Mouse (Mus musculus) left cerebral cortex, postnatal 4 days (tissue): Measurements from ENCODE around the gene Zfyve16. TPM values are rescaled to one million over a fixed set of nuclear protein-coding genes. Genes with fewer than 3 reads are reported as not detected.

ENCODE experiments used
- DNase-seq: peaks from one replicate; pipeline ENCODE4 v3.0.0-alpha.2; 2022
- intact Hi-C: fragments of 180-260 bp; cut with DNase I; formaldehyde crosslinking; loops from one replicate; pipeline ENCODE4 v1.15.1; 2025
- total RNA-seq, 2 experiments: library from RNA; stranded (reverse); gene quantifications; 2 replicates each; pipeline ENCODE4 v1.2.3; 2021

Gene Zfyve16
- 10 to 100 TPM; 28.4 to 28.7 TPM for total RNA-seq

DNA sequence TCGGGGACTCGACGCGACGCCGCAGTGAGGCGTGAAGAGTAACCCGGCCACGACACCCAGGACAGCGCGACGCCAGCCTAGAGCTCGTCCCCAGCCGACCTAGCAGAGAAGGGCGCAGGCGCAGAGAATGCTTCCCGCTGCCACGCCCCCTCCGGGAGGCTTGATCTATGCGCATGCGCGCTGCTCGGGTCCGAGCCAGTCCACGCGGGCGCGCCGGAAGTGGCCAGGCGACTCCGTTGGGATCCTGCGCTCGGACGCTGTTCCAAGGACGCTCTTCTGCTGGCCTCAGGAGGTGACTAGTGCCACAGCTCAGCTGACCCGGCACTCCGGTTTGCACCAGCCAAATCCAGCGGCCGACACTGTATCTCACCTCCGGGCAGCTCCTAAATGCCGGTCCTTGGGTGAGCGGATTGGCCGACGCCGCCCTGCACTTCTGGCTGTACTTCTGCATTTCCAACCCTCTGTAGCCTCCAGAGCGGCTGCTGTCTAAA lies at the start of gene Zfyve16:
TSS of gene Zfyve16 (minus strand) at position 148 of the 491 bp plus-strand sequence.
- intact Hi-C loops, result no loop called here
- peak; percentile 99 for DNase-seq

DNA sequence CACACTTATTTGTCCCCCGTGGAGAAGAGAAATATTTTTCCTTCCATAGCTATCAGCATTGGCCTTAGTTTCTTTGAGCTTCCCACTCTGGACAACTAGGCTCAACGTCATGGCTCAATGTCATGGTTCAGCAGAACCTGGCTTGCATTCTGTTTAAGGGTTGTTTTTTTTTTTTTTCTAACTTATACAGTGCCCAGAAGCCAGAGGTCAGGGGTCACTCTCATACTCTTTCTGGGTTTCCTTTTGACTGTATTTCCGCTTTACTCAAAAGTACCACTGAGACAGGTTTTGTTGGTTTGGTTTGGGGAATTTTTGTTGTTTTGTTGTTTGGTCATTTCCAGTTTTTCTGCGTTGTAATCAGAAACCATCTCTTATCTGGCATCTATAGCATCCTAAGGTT lies 47.5 kb upstream of the Zfyve16 start:
- intact Hi-C loops, result no loop called here
- no peak for DNase-seq

DNA sequence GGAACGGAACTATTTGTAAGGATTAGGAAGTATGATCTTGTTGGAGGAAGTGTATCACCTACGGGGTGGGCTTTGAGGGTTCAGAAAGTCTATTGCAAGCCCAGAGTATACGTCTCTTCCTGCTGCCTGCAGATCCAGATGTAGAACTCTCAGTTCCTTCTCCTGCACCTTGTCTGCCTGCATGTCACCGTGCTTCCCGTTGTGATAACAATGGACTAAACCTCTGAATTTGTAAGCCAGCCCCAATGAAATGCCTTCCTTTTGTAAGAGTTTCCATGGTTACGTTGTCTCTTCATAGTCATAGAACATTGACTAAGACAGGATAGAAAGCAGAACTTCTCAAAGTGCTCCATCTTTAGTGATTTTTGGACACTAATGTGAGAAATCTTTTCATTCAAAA lies 46.0 kb upstream of the Zfyve16 start:
- intact Hi-C loops, result no loop called here
- no peak for DNase-seq

DNA sequence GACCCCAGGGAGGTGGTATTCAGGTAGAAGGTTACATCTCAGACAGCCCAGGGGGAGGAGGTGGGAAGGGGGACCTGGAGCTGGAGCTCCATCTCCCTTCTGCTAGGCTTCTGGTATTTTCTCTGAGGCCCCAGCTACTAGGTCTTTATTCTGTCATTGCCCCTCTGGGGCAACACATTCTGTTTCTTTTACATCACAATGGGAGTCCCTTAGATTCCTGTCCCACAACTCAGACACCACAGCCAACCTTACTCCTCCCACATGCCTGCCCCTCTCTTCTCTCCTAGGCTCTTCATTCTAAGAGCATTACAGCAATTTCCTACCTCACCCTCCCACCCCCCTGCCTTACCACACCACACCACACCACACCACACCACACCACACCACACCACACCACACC lies 45.4 kb upstream of the Zfyve16 start, which contains the start of gene Spz1:
TSS of gene Spz1 (minus strand) at position 101 of the 400 bp plus-strand sequence.
- intact Hi-C loops, result no loop called here
- no peak for DNase-seq

DNA sequence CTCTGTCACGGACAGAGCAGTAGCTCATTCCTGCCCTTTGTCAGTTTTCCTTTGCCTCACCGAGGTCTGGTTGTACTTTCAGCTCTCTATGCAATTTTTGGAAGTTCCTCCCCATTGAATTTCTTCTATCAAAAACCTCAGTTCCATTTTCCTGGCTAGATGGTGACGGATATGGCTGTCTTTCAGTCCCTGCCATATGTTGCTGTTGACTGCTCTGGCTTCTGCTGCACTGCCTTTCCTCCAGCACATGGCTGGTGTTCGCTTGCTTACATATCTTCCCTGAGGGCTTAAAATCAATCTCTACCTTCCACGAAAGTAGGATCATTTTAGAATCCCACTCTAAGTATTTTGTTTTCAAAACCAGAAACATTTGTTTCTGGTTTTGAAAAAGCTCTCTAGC lies 28.8 kb upstream of the Zfyve16 start:
- intact Hi-C loops, result no loop called here
- no peak for DNase-seq

DNA sequence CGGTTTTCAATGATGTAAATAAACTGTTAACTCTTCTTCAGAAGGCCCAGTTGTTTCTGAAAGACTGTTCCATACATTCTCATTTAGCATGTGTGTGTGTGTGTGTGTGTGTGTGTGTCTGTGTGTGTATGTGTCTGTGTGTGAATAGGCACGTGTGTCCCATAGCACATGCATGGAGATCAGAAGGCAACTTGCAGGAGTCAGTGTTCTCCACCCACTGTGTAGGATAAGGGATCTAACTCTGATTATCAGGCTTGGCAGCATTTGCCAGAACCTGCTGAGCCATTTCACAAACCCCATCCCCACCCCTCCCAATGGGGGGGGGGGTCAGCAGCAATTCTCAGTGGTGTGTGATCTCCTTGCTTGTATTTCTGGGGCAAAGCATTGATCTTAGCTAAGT lies 26.6 kb upstream of the Zfyve16 start:
- DNase-seq, result no peak
- intact Hi-C loops, result no loop called here

DNA sequence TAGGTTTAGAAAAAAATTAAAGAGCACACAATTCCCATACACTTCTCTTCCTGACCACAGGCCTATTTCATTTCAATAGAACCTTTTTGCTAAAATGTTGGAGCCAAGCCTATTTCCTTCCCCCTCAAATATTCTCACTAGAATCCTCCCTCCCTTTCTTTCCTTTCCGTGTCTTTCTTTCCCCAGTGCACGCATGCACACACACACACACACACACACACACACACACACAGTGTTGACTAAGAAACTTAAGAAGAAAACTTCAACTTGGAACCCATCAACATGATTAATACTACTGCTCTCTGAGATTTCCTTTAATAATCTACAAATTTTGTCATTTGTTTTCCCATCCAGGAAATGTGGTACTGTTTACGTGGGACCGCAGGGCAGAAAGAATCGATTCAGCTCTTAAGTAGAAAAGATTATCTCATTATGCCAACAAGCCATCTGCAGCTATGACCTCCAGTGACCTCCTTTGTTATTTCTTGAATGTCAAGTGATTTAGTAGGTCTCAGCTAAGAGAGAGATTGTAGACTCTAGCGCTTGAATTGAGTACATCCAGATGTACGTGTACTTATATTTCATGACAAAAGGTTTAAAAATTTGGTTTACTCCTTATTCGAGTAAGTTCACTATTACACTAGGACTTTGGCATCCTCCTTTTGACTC lies 25.9 kb upstream of the Zfyve16 start:
- DNase-seq, result no peak
- intact Hi-C loops, result no loop called here

DNA sequence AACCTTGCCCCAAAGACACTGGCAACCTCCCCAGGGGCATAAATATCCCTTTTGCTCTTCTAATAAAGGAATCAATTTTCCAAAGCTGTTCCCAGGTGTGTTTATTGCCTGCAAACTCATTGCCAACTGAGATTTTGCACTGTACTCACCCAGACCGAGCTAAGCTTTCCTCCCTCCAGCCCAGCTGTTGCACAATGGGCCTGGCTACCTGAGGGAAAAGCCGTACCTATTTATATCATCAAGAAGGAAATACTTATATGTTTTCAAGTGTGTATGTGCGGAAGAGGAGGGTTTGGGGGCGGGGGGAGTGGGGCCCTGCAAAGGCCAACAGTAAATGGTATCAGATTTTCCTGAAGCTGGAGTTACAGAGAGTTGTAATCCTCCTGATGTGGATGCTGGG lies 16.4 kb upstream of the Zfyve16 start:
- intact Hi-C loops, result no loop called here
- DNase-seq, result no peak

DNA sequence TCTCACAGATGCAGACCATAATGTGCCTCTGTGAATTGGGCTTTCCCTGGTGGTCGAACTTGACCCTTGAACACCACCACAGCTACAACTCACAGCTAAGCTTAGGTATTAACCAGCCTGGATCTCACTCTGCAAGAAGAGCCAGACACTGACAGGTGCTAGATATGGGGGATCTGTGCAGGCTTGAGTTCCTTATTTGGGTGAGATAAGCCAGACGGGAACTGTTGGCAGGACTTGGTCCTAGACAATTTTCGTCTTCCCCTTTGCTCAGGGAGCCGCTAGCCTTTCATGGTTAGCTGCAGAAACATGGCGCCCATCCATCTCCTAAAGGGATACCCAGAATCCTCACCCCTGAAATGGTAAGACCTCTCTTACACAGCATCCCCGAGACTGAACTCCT lies 10.3 kb upstream of the Zfyve16 start:
- intact Hi-C loops, result no loop called here
- DNase-seq, result no peak

DNA sequence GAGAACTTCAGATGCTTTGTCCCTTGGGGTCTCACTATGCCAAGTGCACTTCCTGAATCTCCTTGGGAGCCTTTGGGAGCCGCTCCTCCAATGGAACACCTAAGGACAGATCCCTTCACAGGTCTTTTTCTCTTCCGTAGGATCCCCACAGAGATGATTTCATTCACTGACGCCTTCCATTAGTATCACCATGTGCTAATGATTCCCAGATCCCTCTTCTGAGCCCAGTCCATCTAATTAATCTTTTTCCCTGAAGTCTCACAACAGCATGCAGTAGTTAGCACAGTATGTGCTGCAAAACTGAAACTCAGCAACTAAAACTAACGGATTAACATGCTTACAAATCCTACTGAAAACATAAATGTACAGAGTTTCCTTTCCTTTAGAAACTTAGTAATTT lies 8.5 kb upstream of the Zfyve16 start:
- DNase-seq, result no peak
- intact Hi-C loops, result no loop called here

DNA sequence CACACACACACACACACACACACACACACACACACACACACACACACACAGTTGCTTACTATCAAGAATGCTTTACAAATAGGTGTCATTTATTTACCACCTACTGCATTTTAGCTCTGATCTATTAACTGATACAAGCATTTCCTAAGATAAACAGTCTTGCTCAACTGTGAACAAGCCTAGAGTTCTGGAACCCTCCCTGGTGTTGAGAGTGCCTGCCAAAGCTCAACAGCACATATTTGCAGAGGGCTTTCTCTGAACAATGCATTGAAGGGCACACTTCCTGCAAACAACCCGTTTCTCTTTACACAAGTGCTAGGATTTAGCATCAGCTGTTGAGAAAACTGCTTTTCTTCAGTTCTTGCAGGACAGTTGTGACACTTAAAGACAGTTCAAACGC lies 3.1 kb upstream of the Zfyve16 start:
- intact Hi-C loops, result no loop called here
- no peak for DNase-seq

DNA sequence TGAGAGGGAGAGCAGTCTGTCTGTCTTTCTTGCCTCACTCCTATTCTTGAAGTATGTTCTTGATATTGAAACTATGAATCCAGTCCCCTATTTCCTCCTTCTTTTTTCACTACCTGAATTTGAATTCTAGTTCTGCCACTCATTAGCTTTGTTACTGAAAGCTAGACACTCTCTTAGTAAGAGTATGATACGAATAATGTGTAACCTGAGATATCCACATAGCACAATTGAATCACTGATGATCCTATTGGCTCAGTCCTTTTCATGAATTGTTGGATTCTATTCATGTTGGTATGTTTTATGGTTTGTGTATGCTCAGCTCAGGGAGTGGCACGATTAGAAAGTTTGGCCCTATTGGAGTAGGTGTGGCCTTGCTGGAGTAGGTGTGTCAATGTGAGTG lies 1.5 kb upstream of the Zfyve16 start:
- DNase-seq, result no peak
- intact Hi-C loops, result no loop called here

DNA sequence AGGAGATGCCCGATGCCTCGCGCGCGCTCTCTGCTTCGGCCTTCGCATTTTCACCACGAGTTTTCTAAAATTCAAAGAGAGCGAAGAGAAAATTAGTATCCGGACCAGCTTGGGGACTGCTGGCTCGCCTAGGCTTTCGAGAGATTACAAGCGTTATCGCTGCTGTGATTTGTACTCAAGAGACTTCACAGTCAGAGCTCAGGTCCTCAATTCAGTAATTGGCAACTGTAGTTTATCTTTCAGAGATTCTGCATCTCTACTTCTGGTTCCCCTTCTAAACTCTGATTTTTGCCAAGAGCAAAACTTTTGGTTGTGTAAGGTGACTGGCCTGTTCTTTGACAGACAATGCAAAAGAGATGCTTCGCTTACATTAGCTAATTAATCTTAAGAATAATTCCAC lies 569 bp upstream of the Zfyve16 start:
- DNase-seq, result no peak
- intact Hi-C loops, result no loop called here

DNA sequence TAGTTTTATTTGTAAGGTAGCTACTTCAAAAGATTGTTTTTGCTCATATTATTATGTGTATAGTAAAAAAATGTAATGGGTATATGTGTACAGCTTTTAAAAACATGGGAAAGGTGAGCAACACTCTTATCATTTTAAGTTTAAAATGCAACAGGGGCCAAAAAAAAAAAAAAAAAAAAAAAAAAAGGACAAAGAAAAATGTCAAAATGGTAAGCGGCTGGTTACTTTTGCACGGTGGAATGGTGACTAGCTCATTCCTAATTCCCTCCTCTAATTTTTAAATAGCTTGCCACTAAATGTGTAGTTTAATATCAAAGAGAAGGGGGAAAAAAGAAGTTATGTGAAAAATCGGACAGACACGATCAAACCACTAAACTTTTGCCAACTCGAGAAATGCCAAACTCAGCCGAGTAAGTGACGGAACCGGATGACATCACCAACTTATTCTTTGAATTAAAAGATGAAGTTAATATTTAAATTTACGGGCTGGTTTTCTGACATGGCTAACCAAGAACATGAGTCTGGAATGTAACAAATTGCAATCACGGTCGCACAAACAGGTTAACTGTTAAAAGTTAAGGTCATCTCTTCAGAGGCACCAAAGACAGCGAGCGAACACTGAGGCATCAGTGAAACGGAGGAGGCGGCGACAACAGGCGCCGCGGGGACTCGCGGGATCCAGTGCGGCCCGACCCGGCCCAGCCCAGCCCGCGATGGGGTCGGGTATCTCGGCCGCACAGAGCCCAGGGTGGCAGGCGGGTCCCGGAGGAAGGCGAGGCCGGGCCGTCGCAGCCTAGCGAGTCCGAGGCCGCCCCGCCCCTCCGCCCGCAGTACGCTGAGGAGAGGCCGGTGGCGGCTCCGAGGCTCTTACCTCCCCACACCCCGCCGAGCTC lies 594 bp downstream of the Zfyve16 start:
- no peak for DNase-seq
- intact Hi-C loops, result no loop called here

DNA sequence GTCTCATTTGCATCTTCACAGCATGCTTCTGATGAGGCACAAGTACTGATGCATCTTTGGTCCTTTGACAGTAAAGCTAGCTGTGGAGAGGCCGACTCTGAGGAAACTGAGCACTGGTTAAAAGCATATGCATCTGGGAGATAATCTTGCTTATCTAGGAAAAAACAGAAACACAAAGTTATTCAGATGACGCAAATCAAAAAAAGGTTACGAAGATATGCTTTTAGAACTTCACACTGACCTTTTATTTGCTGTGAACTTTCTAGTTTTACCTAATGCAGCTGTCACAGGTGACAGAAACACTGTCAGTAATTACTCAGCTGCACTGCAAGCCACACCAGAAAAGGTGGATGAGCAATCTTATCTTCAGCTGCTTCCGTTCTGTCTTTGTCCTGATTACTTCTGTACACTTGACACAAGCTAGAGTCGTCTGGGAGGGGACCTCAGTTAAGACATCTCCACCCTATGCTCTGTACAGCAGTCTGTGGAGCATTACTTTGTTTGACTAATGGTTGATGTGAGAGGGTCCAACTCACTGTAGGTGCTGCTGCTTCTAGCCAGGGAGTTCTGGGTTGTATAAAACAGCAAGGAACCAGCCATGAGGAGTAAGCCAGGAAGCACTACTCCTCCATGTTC lies 7.4 kb downstream of the Zfyve16 start:
- intact Hi-C loops, result no loop called here
- no peak for DNase-seq

DNA sequence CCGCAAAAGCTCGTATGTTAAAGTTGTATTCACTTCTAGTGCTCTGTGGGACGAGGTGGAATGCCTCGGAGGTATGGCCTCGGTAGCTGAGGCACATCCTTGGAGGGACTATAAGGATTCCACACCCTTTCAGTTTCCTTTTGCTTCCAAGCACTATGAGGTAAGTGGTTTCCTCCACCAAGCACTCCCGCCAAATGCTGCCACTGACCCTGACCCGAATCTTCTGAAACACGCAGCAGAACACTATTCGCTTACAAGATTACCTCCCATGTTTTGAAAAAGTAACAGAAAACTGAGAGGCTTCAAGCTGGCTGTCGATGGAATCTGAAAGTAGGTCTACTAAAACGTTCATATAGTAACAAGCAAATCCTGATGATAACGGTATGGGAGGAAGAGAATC lies 25.8 kb downstream of the Zfyve16 start:
- DNase-seq, result no peak
- intact Hi-C loops, result no loop called here

DNA sequence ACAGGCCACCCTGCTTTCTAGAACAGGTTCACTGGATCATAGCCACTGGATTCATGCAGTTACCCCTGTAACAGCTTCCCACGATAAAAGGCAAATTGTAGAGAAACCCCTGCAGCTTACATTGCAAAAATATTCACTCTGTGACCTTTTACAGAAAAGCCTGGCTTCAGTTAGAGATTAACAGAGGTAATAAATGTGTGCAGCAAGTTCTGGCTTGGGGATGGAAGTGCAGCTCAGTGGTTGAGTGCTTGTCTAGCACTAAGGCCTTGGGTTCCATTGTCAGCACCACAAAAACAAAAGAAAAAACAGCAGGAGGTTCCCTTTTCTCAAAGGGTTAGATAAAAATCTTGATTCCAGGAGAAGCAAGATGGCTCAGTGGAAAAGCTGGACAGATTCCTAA lies 38.7 kb downstream of the Zfyve16 start:
- no peak for DNase-seq
- intact Hi-C loops, result no loop called here

DNA sequence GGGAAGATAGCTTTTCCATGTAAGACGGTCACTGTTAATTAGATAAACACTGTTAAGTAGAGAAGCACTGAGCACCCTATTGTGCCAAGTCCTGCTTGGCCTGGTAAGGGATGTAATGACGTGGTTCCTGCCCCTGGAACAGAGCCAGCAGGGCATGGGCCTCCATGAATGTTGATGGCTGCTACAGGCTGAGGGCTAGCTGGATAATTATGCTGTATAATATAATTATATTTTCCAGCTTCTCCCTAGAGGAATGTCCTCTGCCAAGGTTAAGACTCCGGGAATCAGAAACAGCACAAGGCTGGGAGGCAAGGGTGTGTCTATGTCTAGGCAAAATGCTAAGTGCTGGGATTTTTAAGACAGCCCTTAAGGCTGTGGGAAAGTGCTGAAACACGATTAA lies 39.9 kb downstream of the Zfyve16 start:
- peak; percentile 25 for DNase-seq
- intact Hi-C loops, result no loop called here

DNA sequence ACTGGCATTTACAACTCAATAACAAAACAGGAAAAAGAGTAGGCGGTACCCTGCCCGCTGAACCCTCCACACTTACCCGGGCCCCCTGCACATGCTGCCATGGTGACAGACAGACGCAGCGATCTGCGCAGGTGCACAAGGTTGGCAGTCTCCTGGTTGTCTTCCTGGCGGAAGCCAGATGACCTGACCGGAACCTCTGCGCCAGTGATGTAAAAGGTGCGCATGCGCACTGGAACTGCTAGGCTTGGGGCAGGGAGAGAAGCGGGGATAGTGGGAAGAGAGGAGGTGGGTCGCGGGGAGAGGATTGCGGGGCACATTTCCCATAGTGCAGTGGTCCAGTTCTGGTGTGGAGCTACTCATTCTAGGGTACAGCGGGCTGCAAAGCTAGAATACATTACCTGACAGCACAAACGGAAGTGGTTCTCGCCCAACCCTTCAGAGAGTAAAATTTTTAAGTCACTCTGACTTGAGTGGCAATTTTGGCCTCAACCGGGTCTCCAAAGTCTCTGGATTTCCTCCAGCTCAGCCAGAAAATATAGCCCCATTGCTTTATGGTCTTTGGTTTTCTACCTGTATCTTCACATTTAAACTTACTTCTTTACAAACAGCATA lies 46.7 kb downstream of the Zfyve16 start, which contains the start of gene Fam151b:
TSS of gene Fam151b (minus strand) at position 164 of the 612 bp plus-strand sequence.
- intact Hi-C loops, result loop anchor here (5.0 to 10.0 kb wide), 2 partner anchors 127 to 579 kb away; partner anchors contain the start of gene Msh3
- peak; percentile 94 for DNase-seq

DNA sequence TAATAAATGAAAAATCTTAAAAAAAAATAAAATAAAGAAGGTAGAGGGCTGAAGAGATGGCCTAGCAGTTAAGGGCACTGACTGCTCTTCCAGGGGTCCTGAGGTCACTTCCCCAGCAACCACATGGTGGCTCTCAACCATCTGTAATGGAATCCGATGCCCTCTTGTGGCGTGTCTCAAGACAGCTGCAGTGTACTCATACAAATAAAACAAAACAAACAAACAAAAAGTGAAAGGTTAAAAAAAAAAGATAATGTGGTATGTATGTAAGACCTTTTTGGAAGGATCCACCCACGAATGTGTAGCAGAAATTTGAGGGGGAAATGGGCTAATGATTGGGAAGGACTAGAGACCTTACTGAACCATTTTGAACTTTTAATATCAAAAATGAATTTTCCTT lies 47.3 kb downstream of the Zfyve16 start:
- intact Hi-C loops, result loop anchor here (5.0 to 10.0 kb wide), 2 partner anchors 126 to 579 kb away; partner anchors contain the start of gene Msh3
- DNase-seq, result peak; percentile 55

DNA sequence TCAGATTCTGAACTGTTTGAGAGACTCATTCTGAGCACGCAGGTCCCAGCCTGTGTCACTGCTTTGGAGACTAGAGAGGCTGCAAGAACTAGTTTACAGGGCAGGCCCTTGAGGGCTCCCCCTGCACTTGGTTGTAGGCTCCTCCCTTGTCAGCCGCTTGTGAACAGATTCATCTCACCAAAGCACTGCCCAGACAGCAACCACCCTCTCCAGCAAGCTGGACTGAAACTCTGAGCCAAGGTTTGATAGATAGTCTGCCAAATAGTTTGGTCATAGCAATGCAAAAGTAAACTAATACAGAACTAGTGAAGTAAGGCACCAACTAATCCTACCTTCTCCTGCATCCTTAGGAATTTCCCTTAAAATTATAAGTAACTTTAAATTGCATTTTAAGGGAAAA lies 60.5 kb downstream of the Zfyve16 start:
- no peak for DNase-seq

More for the DNA sequence above, 60.5 kb downstream of the Zfyve16 start:
- intact Hi-C loops, result no loop called here
